Mouse (Mus musculus): Measurements from ENCODE around the gene Lrrc4. TPM values are rescaled to one million over a fixed set of nuclear protein-coding genes. Genes with fewer than 3 reads are reported as not detected.

The Lrrc4 gene
- polyA plus RNA-seq, 1 experiment from 2014 or later, result 0.42 TPM

GRCm38 (mm10) chr6:28635092-28635491, 196.5 kb downstream of the Lrrc4 start:
- Histone ChIP-seq H3K4me3 (no peak overlapping the region), H3K4me2 (replicated peaks) (no peak overlapping the region), H3K9ac (no peak overlapping the region), H3K36me3 (no peaks in the 10 kb centered on the region), H3K9me3 (no peaks in the 10 kb centered on the region), H3K27ac (no peak overlapping the region), H3K4me1 (peaks cover 43% of the 10 kb centered on the region), H3K27me3 (no peaks in the 10 kb centered on the region)
- 73% methylated on average over 1 of the region's 1 CpGs for WGBS
- no peak for ATAC-seq (ENCODE audit: low FRiP score, low read depth)

GRCm38 (mm10) chr6:28633656-28634055, 197.9 kb downstream of the Lrrc4 start:
- WGBS, result 54% methylated on average over 3 of the region's 3 CpGs
- Histone ChIP-seq H3K4me1 (peaks cover 43% of the 10 kb centered on the region), H3K4me3 (no peak overlapping the region), H3K9me3 (no peaks in the 10 kb centered on the region), H3K4me2 (replicated peaks) (no peak overlapping the region), H3K27ac (no peak overlapping the region), H3K36me3 (no peaks in the 10 kb centered on the region), H3K9ac (no peak overlapping the region), H3K27me3 (no peaks in the 10 kb centered on the region)
- no peak for ATAC-seq (ENCODE audit: low FRiP score, low read depth)

- Histone ChIP-seq H3K4me2 (replicated peaks) (no peak overlapping the region), H3K27ac (peak overlapping the region; percentile 28; the same call in 1 of the 2 replicates), H3K36me3 (peaks cover 4% of the 10 kb centered on the region; the same call in 1 of the 2 replicates), H3K9ac (no peak overlapping the region), H3K9me3 (no peaks in the 10 kb centered on the region), H3K27me3 (no peaks in the 10 kb centered on the region), H3K4me3 (no peak overlapping the region), H3K4me1 (peaks cover 43% of the 10 kb centered on the region)
- ATAC-seq (ENCODE audit: low FRiP score, low read depth), result no peak
- WGBS, result 66% methylated on average over 2 of the region's 2 CpGs
Measured at GRCm38 (mm10) chr6:28633120-28633519, 198.4 kb downstream of the Lrrc4 start.

- no peak overlapping the region for H3K4me2 ChIP-seq (replicated peaks)
- ATAC-seq (ENCODE audit: low FRiP score, low read depth), result no peak
- WGBS, result 76% methylated on average over 2 of the region's 2 CpGs
- H3K4me1 ChIP-seq, result peaks cover 30% of the 10 kb centered on the region
- H3K36me3 ChIP-seq, result peaks cover 20% of the 10 kb centered on the region
- H3K27ac ChIP-seq, result no peak overlapping the region
- no peaks in the 10 kb centered on the region for H3K9me3 ChIP-seq
- H3K9ac ChIP-seq, result no peak overlapping the region
- H3K27me3 ChIP-seq, result no peaks in the 10 kb centered on the region
- no peak overlapping the region for H3K4me3 ChIP-seq
Measured at GRCm38 (mm10) chr6:28630926-28631325, 200.6 kb downstream of the Lrrc4 start.

- H3K4me3 ChIP-seq, result no peak overlapping the region
- peaks cover 24% of the 10 kb centered on the region for H3K4me1 ChIP-seq
- H3K4me2 ChIP-seq (replicated peaks), result no peak overlapping the region
- H3K27me3 ChIP-seq, result no peaks in the 10 kb centered on the region
- H3K36me3 ChIP-seq, result peaks cover 21% of the 10 kb centered on the region
- no peak overlapping the region for H3K9ac ChIP-seq
- ATAC-seq (ENCODE audit: low FRiP score, low read depth), result no peak
- H3K27ac ChIP-seq, result no peak overlapping the region
- 94% methylated on average over 2 of the region's 2 CpGs for WGBS
- no peaks in the 10 kb centered on the region for H3K9me3 ChIP-seq
Measured at GRCm38 (mm10) chr6:28629866-28630265, 201.7 kb downstream of the Lrrc4 start.

GRCm38 (mm10) chr6:28628408-28628807, 203.1 kb downstream of the Lrrc4 start:
- Histone ChIP-seq H3K4me2 (replicated peaks) (no peak overlapping the region), H3K27ac (no peak overlapping the region), H3K4me3 (no peak overlapping the region), H3K36me3 (peaks cover 21% of the 10 kb centered on the region), H3K9me3 (no peaks in the 10 kb centered on the region), H3K27me3 (no peaks in the 10 kb centered on the region), H3K4me1 (peaks cover 12% of the 10 kb centered on the region; the same call in 1 of the 2 replicates), H3K9ac (no peak overlapping the region)
- ATAC-seq (ENCODE audit: low FRiP score, low read depth), result no peak
- WGBS, result 48% methylated on average over 1 of the region's 1 CpGs

GRCm38 (mm10) chr6:28622963-28623362, 208.6 kb downstream of the Lrrc4 start:
- Histone ChIP-seq H3K9me3 (no peaks in the 10 kb centered on the region), H3K4me1 (peaks cover 11% of the 10 kb centered on the region), H3K36me3 (peaks cover 20% of the 10 kb centered on the region), H3K27me3 (no peaks in the 10 kb centered on the region), H3K4me3 (no peak overlapping the region), H3K9ac (no peak overlapping the region), H3K27ac (no peak overlapping the region), H3K4me2 (replicated peaks) (no peak overlapping the region)
- no peak for ATAC-seq (ENCODE audit: low FRiP score, low read depth)
- WGBS, result 76% methylated on average over 3 of the region's 3 CpGs

GRCm38 (mm10) chr6:28622522-28622921, 209.0 kb downstream of the Lrrc4 start:
- WGBS, result 74% methylated on average over 6 of the region's 6 CpGs

GRCm38 (mm10) chr6:28621961-28622360, 209.6 kb downstream of the Lrrc4 start:
- Histone ChIP-seq H3K4me3 (no peak overlapping the region), H3K4me1 (peaks cover 14% of the 10 kb centered on the region), H3K27me3 (no peaks in the 10 kb centered on the region), H3K4me2 (replicated peaks) (no peak overlapping the region), H3K9ac (no peak overlapping the region), H3K27ac (no peak overlapping the region), H3K9me3 (no peaks in the 10 kb centered on the region), H3K36me3 (peaks cover 12% of the 10 kb centered on the region)
- no peak for ATAC-seq (ENCODE audit: low FRiP score, low read depth)
- WGBS, result 86% methylated on average over 5 of the region's 5 CpGs

More at GRCm38 (mm10) chr6:28622522-28622921, 209.0 kb downstream of the Lrrc4 start:
- H3K27me3 ChIP-seq, result no peaks in the 10 kb centered on the region
- peaks cover 16% of the 10 kb centered on the region for H3K36me3 ChIP-seq
- H3K4me1 ChIP-seq, result peaks cover 14% of the 10 kb centered on the region
- H3K9me3 ChIP-seq, result no peaks in the 10 kb centered on the region
- H3K4me3 ChIP-seq, result no peak overlapping the region
- no peak overlapping the region for H3K4me2 ChIP-seq (replicated peaks)
- H3K9ac ChIP-seq, result no peak overlapping the region
- H3K27ac ChIP-seq, result no peak overlapping the region
- no peak for ATAC-seq (ENCODE audit: low FRiP score, low read depth)

GRCm38 (mm10) chr6:28621431-28621830, 210.1 kb downstream of the Lrrc4 start:
- peaks cover 9% of the 10 kb centered on the region for H3K36me3 ChIP-seq
- no peak for ATAC-seq (ENCODE audit: low FRiP score, low read depth)
- no peak overlapping the region for H3K9ac ChIP-seq
- H3K9me3 ChIP-seq, result no peaks in the 10 kb centered on the region
- H3K27ac ChIP-seq, result no peak overlapping the region
- WGBS, result 80% methylated on average over 4 of the region's 4 CpGs
- no peak overlapping the region for H3K4me2 ChIP-seq (replicated peaks)
- peaks cover 14% of the 10 kb centered on the region for H3K4me1 ChIP-seq
- H3K27me3 ChIP-seq, result no peaks in the 10 kb centered on the region
- H3K4me3 ChIP-seq, result no peak overlapping the region

- Histone ChIP-seq H3K9me3 (no peaks in the 10 kb centered on the region), H3K27me3 (no peaks in the 10 kb centered on the region), H3K36me3 (0 out of 2 replicates have a peak, but pooled peaks cover 4% of the 10 kb centered on the region), H3K4me1 (peaks cover 27% of the 10 kb centered on the region), H3K9ac (no peak overlapping the region), H3K27ac (no peak overlapping the region), H3K4me2 (replicated peaks) (no peak overlapping the region), H3K4me3 (no peak overlapping the region)
- ATAC-seq (ENCODE audit: low FRiP score, low read depth), result no peak; the same call in 1 of the 2 replicates
- 41% methylated on average over 7 of the region's 7 CpGs for WGBS
Measured at GRCm38 (mm10) chr6:28618751-28619153, 212.8 kb downstream of the Lrrc4 start.

- Histone ChIP-seq H3K27me3 (no peaks in the 10 kb centered on the region), H3K4me3 (no peak overlapping the region), H3K36me3 (0 out of 2 replicates have a peak, but pooled peaks cover 4% of the 10 kb centered on the region), H3K9me3 (no peaks in the 10 kb centered on the region), H3K9ac (no peak overlapping the region), H3K27ac (no peak overlapping the region; the same call in 1 of the 2 replicates), H3K4me2 (replicated peaks) (no peak overlapping the region), H3K4me1 (peaks cover 29% of the 10 kb centered on the region)
- 69% methylated on average over 3 of the region's 3 CpGs for WGBS
- no peak for ATAC-seq (ENCODE audit: low FRiP score, low read depth)
Measured at GRCm38 (mm10) chr6:28618299-28618698, 213.2 kb downstream of the Lrrc4 start.

- 40% methylated on average over 3 of the region's 3 CpGs for WGBS
- Histone ChIP-seq H3K4me2 (replicated peaks) (no peak overlapping the region), H3K36me3 (no peaks in the 10 kb centered on the region), H3K27ac (no peak overlapping the region), H3K27me3 (no peaks in the 10 kb centered on the region), H3K9ac (no peak overlapping the region), H3K4me1 (peaks cover 31% of the 10 kb centered on the region), H3K9me3 (no peaks in the 10 kb centered on the region), H3K4me3 (no peak overlapping the region)
- ATAC-seq (ENCODE audit: low FRiP score, low read depth), result no peak
Measured at GRCm38 (mm10) chr6:28615966-28616365, 215.6 kb downstream of the Lrrc4 start.
